Mouse (Mus musculus) left cerebral cortex, postnatal 4 days (tissue): ENCODE measurements around the gene Gm29554. TPM values are rescaled to one million over a fixed set of nuclear protein-coding genes. Genes with fewer than 3 reads are reported as not detected.
"Not testable (repeated sequence)": the region's sequence is repeated elsewhere in the genome, so short reads cannot be mapped to it uniquely, and the experiment has no call there.

Source experiments
- DNase-seq: peaks from one replicate; pipeline ENCODE4 v3.0.0-alpha.2; 2022
- intact Hi-C: fragments of 180-260 bp; cut with DNase I; formaldehyde crosslinking; loops from one replicate; pipeline ENCODE4 v1.15.1; 2025
- total RNA-seq, 2 experiments: library from RNA; stranded (reverse); gene quantifications; 2 replicates each; pipeline ENCODE4 v1.2.3; 2021

Gm29554 gene
- not detected for total RNA-seq

GRCm38 (mm10) chrY:12273632-12274031 lies at the start of gene Gm29554:
TSS of gene Gm29554 (plus strand) at chrY:12273932.
- DNase-seq, intact Hi-C loops: not testable (repeated sequence)

Other genes starting within 250 kb of the Gm29554 start
- not detected for gene Gm20812, start 108.0 kb downstream of the Gm29554 start, total RNA-seq